Mouse (Mus musculus) bone marrow, adult 2 months (tissue): ENCODE data around the gene Lrmda. TPM values are rescaled to one million over a fixed set of nuclear protein-coding genes. Genes with fewer than 3 reads are reported as not detected.

ENCODE experiments used
- H3K27ac ChIP-seq: fragments of 200-500 bp; 2 replicates; pipeline ENCODE4 v1.5.1; 2012; ENCODE audit warnings: low read depth, mild to moderate bottlenecking, control low read depth, inconsistent platforms, low read length; ENCODE audit not compliant: control insufficient read depth, poor library complexity, insufficient read depth
- H3K4me1 ChIP-seq: fragments of 200-500 bp; 2 replicates; pipeline ENCODE4 v1.6.1; 2011; ENCODE audit warnings: low read length; ENCODE audit not compliant: control insufficient read depth, insufficient read depth
- H3K4me3 ChIP-seq: fragments of 200-500 bp; replicated peaks from 2 replicates; pipeline ENCODE3; 2011; ENCODE audit warnings: mild to moderate bottlenecking, low read depth, low read length, control low read depth; ENCODE audit not compliant: control insufficient read depth
- CTCF ChIP-seq: fragments of 200-500 bp; IDR thresholded peaks from 2 replicates; pipeline ENCODE4 v1.5.1; 2011; ENCODE audit warnings: low read length, control low read depth; ENCODE audit not compliant: control insufficient read depth, insufficient read depth
- POLR2A ChIP-seq: fragments of 200-500 bp; IDR thresholded peaks from 2 replicates; pipeline ENCODE4 v1.6.1; 2011; ENCODE audit warnings: low read depth, mild to moderate bottlenecking, control low read depth, low read length, borderline replicate concordance; ENCODE audit not compliant: control insufficient read depth
- WGBS: fragments of 180-500 bp; shearing (Covaris S2); methylation state at CpG from one replicate; pipeline ENCODE4 v1.1.7; 2018; 5-methylcytosine and 5-hydroxymethylcytosine counted together
- polyA plus RNA-seq: library from polyadenylated mRNA; stranded (reverse); fragments of >200 nt; gene quantifications from 2 replicates; pipeline ENCODE4 v1.2.4, GENCODE M21; 2011; ENCODE audit warnings: low replicate concordance; ENCODE audit not compliant: missing spikeins, insufficient read depth, insufficient read length

Lrmda gene
- polyA plus RNA-seq, 1 experiment: 3.8 TPM

GRCm38 (mm10) chr14:22589503-22590215 is 570.1 kb downstream of the Lrmda start:
- TF ChIP-seq CTCF (no peak), POLR2A (no peak)
- 88% methylated on average over 7 of the region's 7 CpGs for WGBS
- no peaks in the 10 kb centered on the region for H3K4me1 ChIP-seq
- no peak overlapping the region for H3K27ac ChIP-seq
- H3K4me3 ChIP-seq: no peak overlapping the region

GRCm38 (mm10) chr14:22591186-22591585 is 571.7 kb downstream of the Lrmda start:
- TF ChIP-seq CTCF (no peak), POLR2A (no peak)
- Histone ChIP-seq H3K4me3 (no peak overlapping the region), H3K27ac (no peak overlapping the region), H3K4me1 (no peaks in the 10 kb centered on the region)
- WGBS: 80% methylated on average over 2 of the region's 2 CpGs

GRCm38 (mm10) chr14:22597508-22597907 is 578.0 kb downstream of the Lrmda start:
- no peak for TF ChIP-seq CTCF
- TF ChIP-seq POLR2A: no peak
- 73% methylated on average over 2 of the region's 2 CpGs for WGBS

GRCm38 (mm10) chr14:22598638-22599037 is 579.1 kb downstream of the Lrmda start:
- Histone ChIP-seq H3K4me1 (no peaks in the 10 kb centered on the region), H3K4me3 (no peak overlapping the region), H3K27ac (no peak overlapping the region)
- TF ChIP-seq CTCF: no peak
- no peak for TF ChIP-seq POLR2A
- whole genome bisulfite sequencing: 82% methylated on average over 5 of the region's 5 CpGs

More at GRCm38 (mm10) chr14:22597508-22597907, 578.0 kb downstream of the Lrmda start:
- Histone ChIP-seq H3K4me1 (no peaks in the 10 kb centered on the region), H3K27ac (no peak overlapping the region), H3K4me3 (no peak overlapping the region)

- 86% methylated on average over 3 of the region's 3 CpGs for WGBS
- no peaks in the 10 kb centered on the region for H3K4me1 ChIP-seq
- no peak overlapping the region for H3K27ac ChIP-seq
- no peak overlapping the region for H3K4me3 ChIP-seq
- TF ChIP-seq CTCF (no peak), POLR2A (no peak)
Observed at GRCm38 (mm10) chr14:22600166-22600565, 580.7 kb downstream of the Lrmda start.

GRCm38 (mm10) chr14:22602308-22602707 is 582.8 kb downstream of the Lrmda start:
- H3K4me3 ChIP-seq: no peak overlapping the region
- H3K4me1 ChIP-seq: no peaks in the 10 kb centered on the region
- TF ChIP-seq CTCF (no peak), POLR2A (no peak)
- no peak overlapping the region for H3K27ac ChIP-seq
- WGBS: 71% methylated on average over 2 of the region's 2 CpGs

GRCm38 (mm10) chr14:22608599-22608998 is 589.1 kb downstream of the Lrmda start:
- WGBS: 80% methylated on average over 5 of the region's 5 CpGs
- TF ChIP-seq POLR2A (no peak), CTCF (no peak)
- Histone ChIP-seq H3K4me3 (no peak overlapping the region), H3K27ac (no peak overlapping the region), H3K4me1 (no peaks in the 10 kb centered on the region)

GRCm38 (mm10) chr14:22609261-22610245 is 590.0 kb downstream of the Lrmda start:
- no peak for TF ChIP-seq CTCF
- TF ChIP-seq POLR2A: no peak
- Histone ChIP-seq H3K27ac (no peak overlapping the region), H3K4me3 (no peak overlapping the region), H3K4me1 (no peaks in the 10 kb centered on the region)
- WGBS: 80% methylated on average over 13 of the region's 13 CpGs
